Mouse (Mus musculus) macrophage (primary cell): Measurements from ENCODE around the gene Itga1. TPM values are rescaled to one million over a fixed set of nuclear protein-coding genes. Genes with fewer than 3 reads are reported as not detected.

ENCODE experiments used
- H3K27ac ChIP-seq: fragments of 350-480 bp; formaldehyde crosslinking; 2 replicates; pipeline ENCODE4 v1.9.0; 2021
- H3K36me3 ChIP-seq: fragments of 350-480 bp; formaldehyde crosslinking; 2 replicates; pipeline ENCODE4 v1.9.0; 2021; ENCODE audit errors: inconsistent target
- H3K4me3 ChIP-seq: fragments of 350-480 bp; formaldehyde crosslinking; 2 replicates; pipeline ENCODE4 v1.9.0; 2021; ENCODE audit errors: inconsistent target
- H3K79me2 ChIP-seq: fragments of 350-480 bp; formaldehyde crosslinking; 2 replicates; pipeline ENCODE4 v1.9.0; 2021; ENCODE audit errors: inconsistent target
- WGBS: methylation state at CpG from one replicate; pipeline ENCODE4 v1.1.7; 2026; ENCODE audit warnings: inconsistent platforms; ENCODE audit not compliant: missing documents; 5-methylcytosine and 5-hydroxymethylcytosine counted together
- polyA plus RNA-seq: library from polyadenylated mRNA; stranded (reverse); fragments of 250-400 nt; gene quantifications from 3 replicates; pipeline ENCODE4 v1.2.4, GENCODE M21; 2018; ENCODE audit warnings: inconsistent platforms
- total RNA-seq, 78 experiments: library from RNA; depleted of rRNA; stranded (reverse); fragments of 250-400 nt; gene quantifications; 1 replicate in 9 of 78; 2 replicates in 24 of 78; 3 replicates in 43 of 78; 4 replicates in 2 of 78; pipeline ENCODE4 v1.2.4; 2018; ENCODE audit warnings: inconsistent platforms in 56 of 78

Itga1 gene
- total RNA-seq (2018; cell fraction: chromatin; rRNA removed): 1 to 10 TPM in 4 of 26 experiments, under 1 TPM in 17, not detected in 5; 0.06 to 1.5 (median 0.44) TPM
- under 1 TPM; 0.03 to 0.38 (median 0.15) TPM for total RNA-seq (2018; cell fraction: cytosol; rRNA removed)
- total RNA-seq (2018; cell fraction: nucleus; rRNA removed): 1 to 10 TPM in 9 of 26 experiments, under 1 TPM in 15, not detected in 2; 0.11 to 2.3 (median 0.77) TPM
- 0.21 to 0.33 TPM (median 0.22 TPM) in 3 replicates for polyA plus RNA-seq

- WGBS: under 1% methylated on average over 39 of the region's 39 CpGs
- H3K27ac ChIP-seq: no peak within 1 kb of the TSS
These were observed at the start of gene Itga1, which contains the start of gene Gm49395 for GRCm38 (mm10) chr13:115101355-115102191. Gene Itga1 (minus strand): TSS chr13:115101964. Gene Gm49395 (minus strand): TSS chr13:115101921.

DNA sequence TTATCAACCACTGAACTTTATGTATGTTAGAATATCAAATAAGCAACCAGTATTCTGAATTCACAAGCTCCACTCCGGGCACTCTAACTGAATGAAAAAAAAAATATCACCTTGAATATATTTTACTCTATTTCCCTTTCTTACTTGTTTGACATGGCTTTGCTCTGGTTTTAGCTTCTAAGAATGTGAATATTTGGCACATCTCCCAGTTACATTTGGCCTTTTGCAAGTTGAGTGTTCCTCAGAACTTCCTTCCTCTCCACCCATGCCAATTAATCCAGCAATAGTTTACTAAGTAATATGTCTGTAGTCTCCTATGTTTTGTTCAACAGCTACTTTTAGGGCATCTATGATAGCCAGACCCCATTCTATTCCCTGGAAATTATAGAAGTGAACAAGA is 48.8 kb upstream of the Itga1 start:
- H3K4me3 ChIP-seq: no peak overlapping the region
- no peaks in the 10 kb centered on the region for H3K79me2 ChIP-seq
- no peak overlapping the region for H3K27ac ChIP-seq
- H3K36me3 ChIP-seq: no peaks in the 10 kb centered on the region
- 0% methylated on average over 1 of the region's 1 CpGs for WGBS

More at GRCm38 (mm10) chr13:115101355-115102191, at the start of gene Itga1, which contains the start of gene Gm49395:
- no peaks in the 10 kb centered on the region for H3K36me3 ChIP-seq
- H3K79me2 ChIP-seq: no peaks in the 10 kb centered on the region; the same call in 1 of the 2 replicates
- peak within 1 kb of the TSS; percentile 49 for H3K4me3 ChIP-seq

GRCm38 (mm10) chr13:115149849-115150248 is 48.1 kb upstream of the Itga1 start:
- no peaks in the 10 kb centered on the region for H3K36me3 ChIP-seq
- WGBS: 60% methylated on average over 6 of the region's 6 CpGs
- no peaks in the 10 kb centered on the region for H3K79me2 ChIP-seq
- no peak overlapping the region for H3K27ac ChIP-seq
- no peak overlapping the region for H3K4me3 ChIP-seq

GRCm38 (mm10) chr13:115143575-115143974 is 41.8 kb upstream of the Itga1 start:
- H3K4me3 ChIP-seq: no peak overlapping the region
- H3K27ac ChIP-seq: no peak overlapping the region
- no peaks in the 10 kb centered on the region for H3K36me3 ChIP-seq
- 92% methylated on average over 2 of the region's 2 CpGs for WGBS
- H3K79me2 ChIP-seq: no peaks in the 10 kb centered on the region

GRCm38 (mm10) chr13:115142066-115142465 is 40.3 kb upstream of the Itga1 start:
- WGBS: 38% methylated on average over 3 of the region's 3 CpGs
- Histone ChIP-seq H3K4me3 (no peak overlapping the region), H3K36me3 (no peaks in the 10 kb centered on the region), H3K79me2 (no peaks in the 10 kb centered on the region), H3K27ac (no peak overlapping the region)

- Histone ChIP-seq H3K79me2 (no peaks in the 10 kb centered on the region), H3K4me3 (no peak overlapping the region), H3K36me3 (no peaks in the 10 kb centered on the region), H3K27ac (no peak overlapping the region)
- WGBS: 88% methylated on average over 7 of the region's 7 CpGs
These were observed 36.7 kb upstream of the Itga1 start for GRCm38 (mm10) chr13:115138513-115138912.

DNA sequence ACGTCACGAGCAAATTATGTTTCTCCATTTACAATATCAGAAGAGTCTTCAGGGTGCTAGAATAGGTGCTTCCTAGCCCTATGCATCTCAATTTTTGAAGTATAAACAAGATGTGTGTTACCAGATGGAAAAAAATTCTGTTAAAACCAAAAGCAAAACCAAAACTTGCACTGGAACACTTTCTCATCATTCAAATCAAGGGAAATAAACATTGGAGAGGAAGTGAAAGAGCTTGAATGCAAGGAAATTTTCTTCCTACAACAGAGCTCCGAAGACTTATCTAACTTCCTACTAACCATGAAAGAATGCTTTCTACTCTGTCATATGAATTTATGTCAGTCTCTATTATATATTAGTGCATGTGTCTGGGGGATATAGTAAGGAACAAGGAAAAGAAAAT is 35.0 kb upstream of the Itga1 start:
- WGBS: 61% methylated on average over 3 of the region's 3 CpGs
- H3K36me3 ChIP-seq: no peaks in the 10 kb centered on the region
- no peak overlapping the region for H3K27ac ChIP-seq
- no peak overlapping the region for H3K4me3 ChIP-seq
- H3K79me2 ChIP-seq: no peaks in the 10 kb centered on the region

- Histone ChIP-seq H3K27ac (no peak overlapping the region), H3K79me2 (no peaks in the 10 kb centered on the region), H3K36me3 (no peaks in the 10 kb centered on the region), H3K4me3 (no peak overlapping the region)
- WGBS: 85% methylated on average over 5 of the region's 5 CpGs
These were observed 30.7 kb upstream of the Itga1 start for GRCm38 (mm10) chr13:115132435-115132834.

- 28% methylated on average over 3 of the region's 3 CpGs for WGBS
- Histone ChIP-seq H3K36me3 (no peaks in the 10 kb centered on the region), H3K79me2 (no peaks in the 10 kb centered on the region), H3K4me3 (no peak overlapping the region), H3K27ac (no peak overlapping the region)
These were observed 29.6 kb upstream of the Itga1 start for GRCm38 (mm10) chr13:115131381-115131780.

DNA sequence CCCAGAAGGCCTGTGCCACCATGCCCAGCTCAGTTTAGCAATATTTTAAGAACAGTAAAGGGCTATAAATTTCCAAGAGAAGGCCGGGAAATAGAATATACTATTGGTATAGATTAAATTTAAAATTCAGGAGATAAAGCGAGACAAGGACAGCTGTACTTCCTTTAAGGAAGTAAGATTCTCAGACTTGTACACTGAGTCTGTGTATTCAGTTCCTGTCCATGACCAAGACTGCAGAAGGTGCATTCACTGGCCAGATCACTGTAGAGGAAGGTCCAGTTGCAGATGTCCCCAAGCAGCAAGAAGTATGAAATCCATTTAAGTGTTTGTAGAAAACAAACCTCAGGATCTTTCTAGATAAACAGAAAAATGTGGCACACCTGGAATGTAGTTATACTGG is 28.3 kb upstream of the Itga1 start:
- 20% methylated on average over 2 of the region's 2 CpGs for WGBS
- Histone ChIP-seq H3K4me3 (no peak overlapping the region), H3K79me2 (no peaks in the 10 kb centered on the region), H3K36me3 (no peaks in the 10 kb centered on the region), H3K27ac (no peak overlapping the region)

DNA sequence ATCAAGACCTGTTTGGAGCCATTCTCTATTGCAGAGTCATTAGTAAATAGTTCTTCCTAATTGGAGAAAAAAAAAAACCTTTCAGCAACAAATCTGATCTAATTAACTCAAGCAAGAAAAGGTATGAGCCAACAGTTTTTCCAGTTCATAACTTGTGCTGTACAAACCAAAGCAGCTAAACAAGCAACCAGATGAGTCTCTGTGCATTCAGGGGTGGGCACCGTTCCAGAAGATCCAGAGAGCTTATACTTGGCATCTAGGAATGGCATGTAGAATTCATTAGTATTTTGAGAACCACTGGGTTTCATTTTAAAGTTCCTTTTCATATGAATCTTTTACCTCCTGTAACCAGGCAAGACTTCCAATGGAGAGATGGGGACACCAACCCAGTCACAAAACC is 26.1 kb upstream of the Itga1 start:
- Histone ChIP-seq H3K79me2 (no peaks in the 10 kb centered on the region), H3K36me3 (no peaks in the 10 kb centered on the region), H3K27ac (no peak overlapping the region), H3K4me3 (no peak overlapping the region)
- 93% methylated on average over 1 of the region's 1 CpGs for WGBS

DNA sequence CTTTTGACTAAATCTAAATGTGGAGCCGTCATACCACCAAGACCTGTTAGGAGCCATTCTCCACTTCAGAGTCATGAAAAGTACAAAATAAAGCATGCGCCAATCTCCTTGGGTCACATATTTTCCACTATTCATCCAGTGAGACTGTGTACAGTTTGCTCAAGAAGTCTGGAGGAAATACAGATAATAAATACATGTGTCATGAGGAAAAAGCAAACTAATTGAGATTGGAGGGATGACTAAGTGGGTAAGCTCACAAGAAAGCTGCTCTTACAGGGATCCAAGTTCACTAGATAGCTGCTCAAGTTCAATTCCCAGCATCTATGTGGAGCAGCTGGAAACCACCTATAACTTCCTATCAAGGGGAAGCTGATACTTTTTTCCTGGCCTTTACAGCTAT is 24.8 kb upstream of the Itga1 start:
- Histone ChIP-seq H3K27ac (no peak overlapping the region), H3K36me3 (no peaks in the 10 kb centered on the region)

DNA sequence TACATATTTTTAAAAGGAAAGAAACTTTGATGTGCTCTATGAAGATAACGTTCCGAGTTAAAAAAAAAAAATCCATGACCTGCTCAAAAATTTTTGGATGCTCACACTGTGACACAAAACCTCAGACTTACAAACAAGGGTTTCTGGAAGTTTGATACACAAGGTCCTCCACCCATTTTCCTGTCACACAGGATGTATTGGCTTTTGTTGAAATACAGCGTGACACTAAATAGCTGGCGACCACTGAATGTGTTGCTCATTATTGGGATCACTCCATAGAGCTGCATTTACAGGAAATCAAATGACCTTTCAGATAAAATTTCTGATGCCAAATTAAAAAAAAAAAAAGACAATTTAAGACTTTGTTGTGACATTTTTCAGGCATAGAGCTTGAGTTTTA is 23.4 kb upstream of the Itga1 start:
- WGBS: 100% methylated on average over 4 of the region's 4 CpGs
- H3K36me3 ChIP-seq: no peaks in the 10 kb centered on the region
- no peak overlapping the region for H3K27ac ChIP-seq
- H3K79me2 ChIP-seq: no peaks in the 10 kb centered on the region
- H3K4me3 ChIP-seq: no peak overlapping the region

More for the DNA sequence above, 24.8 kb upstream of the Itga1 start:
- WGBS: 96% methylated on average over 2 of the region's 2 CpGs
- no peak overlapping the region for H3K4me3 ChIP-seq
- H3K79me2 ChIP-seq: no peaks in the 10 kb centered on the region

DNA sequence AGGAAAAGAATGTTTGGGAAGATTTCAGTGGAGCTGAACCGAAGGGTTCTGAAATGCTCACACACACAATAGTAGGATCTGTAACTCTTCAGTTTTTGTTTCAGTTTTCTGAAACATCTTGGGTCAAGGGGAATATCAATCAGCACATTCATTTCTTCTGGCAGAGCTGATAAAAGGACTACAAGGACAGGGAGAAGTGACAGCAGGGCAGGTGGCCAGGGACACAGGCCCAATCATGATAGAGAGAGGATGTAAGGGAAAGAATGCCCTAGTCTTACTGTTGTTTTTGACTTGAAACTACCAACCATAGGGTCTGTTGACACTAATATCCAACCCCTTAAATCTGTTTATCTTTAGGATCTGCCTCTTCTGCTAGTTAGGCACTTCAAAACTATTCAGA is 22.8 kb upstream of the Itga1 start:
- H3K4me3 ChIP-seq: no peak overlapping the region
- H3K79me2 ChIP-seq: no peaks in the 10 kb centered on the region
- no peaks in the 10 kb centered on the region for H3K36me3 ChIP-seq
- 25% methylated on average over 1 of the region's 1 CpGs for WGBS
- no peak overlapping the region for H3K27ac ChIP-seq

DNA sequence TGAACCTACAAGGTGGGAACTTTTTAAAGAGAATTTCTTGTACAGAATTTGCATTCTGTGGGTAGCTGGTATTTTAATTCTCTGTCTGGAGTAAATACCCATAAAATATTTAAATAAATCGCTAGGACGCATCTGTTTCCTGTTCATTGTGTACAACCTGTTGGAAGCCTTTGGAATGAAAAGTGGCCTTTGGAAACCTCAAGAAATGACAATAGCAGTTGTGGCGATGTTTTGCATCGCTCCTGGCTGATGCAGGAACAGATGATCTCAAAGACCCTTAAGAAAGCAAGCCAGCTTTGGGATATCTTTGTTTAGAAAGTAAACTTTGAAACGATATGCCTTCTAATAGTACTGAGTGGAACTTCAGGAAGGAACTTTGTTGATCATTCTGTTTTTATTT is 17.0 kb upstream of the Itga1 start:
- Histone ChIP-seq H3K36me3 (no peaks in the 10 kb centered on the region), H3K4me3 (no peak overlapping the region), H3K79me2 (no peaks in the 10 kb centered on the region), H3K27ac (no peak overlapping the region)
- WGBS: 53% methylated on average over 5 of the region's 5 CpGs
